In the genomic region with DNA sequence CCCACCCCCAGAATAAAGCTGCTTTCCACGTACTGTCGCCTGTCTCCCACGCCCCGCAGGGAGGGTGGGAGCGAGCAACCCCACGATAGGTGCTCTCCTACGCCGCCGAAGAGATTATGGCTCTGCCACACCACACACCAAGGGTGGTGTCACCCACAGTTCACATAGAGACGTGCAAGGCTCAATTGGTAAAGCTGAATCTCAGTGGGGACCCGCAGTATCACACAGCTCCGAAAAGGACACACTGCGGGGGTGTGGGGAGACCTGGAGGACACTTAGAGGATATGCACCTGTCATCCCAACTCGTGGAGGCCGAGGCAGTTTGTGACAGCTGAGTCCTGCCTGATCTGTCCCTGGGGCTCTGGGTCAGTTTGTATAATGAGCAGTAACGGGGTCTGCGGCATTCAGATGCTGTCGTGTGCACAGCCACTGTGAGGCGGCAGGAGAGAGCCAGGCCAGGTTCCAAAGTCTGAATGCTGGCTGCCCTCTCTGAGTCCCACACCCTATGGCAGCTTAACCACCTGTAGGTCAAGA, we compare ENCODE assay signal across 7 mouse cellular contexts. TPM values are rescaled to one million over a fixed set of nuclear protein-coding genes. Genes with fewer than 3 reads are reported as not detected.
DNase-seq lines count a peak whose midpoint lies in the region; ATAC-seq and TF ChIP-seq lines count a peak whose summit lies in the region.

No protein-coding gene starts in this region.

- peaks cover 9% of the 10 kb centered on the region for H3K36me3 ChIP-seq in spleen, adult 2 months (ENCODE audit: control insufficient read depth, insufficient read depth, low read length)
- no peaks in the 10 kb centered on the region for H3K36me3 ChIP-seq in hindbrain, embryonic 11.5 days (ENCODE audit: control insufficient read depth, insufficient read depth, low read length)
- peaks cover 5% of the 10 kb centered on the region for H3K36me3 ChIP-seq in liver, embryonic 14.5 days (replicated peaks; ENCODE audit: control insufficient read depth, insufficient read depth, low read depth)
- H3K36me3 ChIP-seq in small intestine, adult 2 months (ENCODE audit: control insufficient read depth, insufficient read depth, low read length) = peaks cover 9% of the 10 kb centered on the region; the same call in 1 of the 2 replicates

- TF ChIP-seq CTCF in spleen, adult 2 months (IDR thresholded peaks at IDR 0.05; ENCODE audit: extremely low read depth, insufficient read depth, insufficient read length, insufficient replicate concordance) = no peak
- TF ChIP-seq CTCF in liver, embryonic 14.5 days (IDR thresholded peaks at IDR 0.05; ENCODE audit: low read depth) = peak; percentile 7; the same call in 1 of the 2 replicates
- TF ChIP-seq CTCF in small intestine, adult 2 months (IDR thresholded peaks at IDR 0.05; ENCODE audit: extremely low read depth, insufficient read length, insufficient replicate concordance, low read depth, low read length) = no peak

- ATAC-seq in hindbrain, embryonic 11.5 days (ENCODE audit: low FRiP score) = peak; percentile 55
- peak; percentile 12 for ATAC-seq in liver, embryonic 14.5 days (ENCODE audit: insufficient read depth)

- WGBS in spleen, adult 2 months = 5% methylated on average over 19 of the region's 19 CpGs
- whole genome bisulfite sequencing in hindbrain, embryonic 11.5 days = 6% methylated on average over 19 of the region's 19 CpGs
- 4% methylated on average over 19 of the region's 19 CpGs for WGBS in liver, embryonic 14.5 days (ENCODE audit: insufficient replicate concordance)
- 2% methylated on average over 19 of the region's 19 CpGs for WGBS in small intestine, adult 2 months

- no peak for TF ChIP-seq EP300 in liver, embryonic 14.5 days (IDR thresholded peaks at IDR 0.05; ENCODE audit: low read depth)

- no peaks in the 10 kb centered on the region for H3K27me3 ChIP-seq in spleen, adult 2 months (ENCODE audit: control insufficient read depth, insufficient read depth, low read length)
- H3K27me3 ChIP-seq in hindbrain, embryonic 11.5 days (ENCODE audit: control insufficient read depth, insufficient read depth, low read length) = peaks cover 28% of the 10 kb centered on the region
- peaks cover 35% of the 10 kb centered on the region for H3K27me3 ChIP-seq in liver, embryonic 14.5 days (ENCODE audit: control insufficient read depth, insufficient read depth, low read length)
- H3K27me3 ChIP-seq in small intestine, adult 2 months (ENCODE audit: control insufficient read depth, insufficient read depth, low read length) = 0 out of 2 replicates have a peak, but pooled peaks cover 4% of the 10 kb centered on the region

- no peaks in the 10 kb centered on the region for H3K9me3 ChIP-seq in hindbrain, embryonic 11.5 days (ENCODE audit: control insufficient read depth, low read length)
- no peaks in the 10 kb centered on the region for H3K9me3 ChIP-seq in liver, embryonic 14.5 days (ENCODE audit: control insufficient read depth, low read length)

- H3K4me1 ChIP-seq in spleen, adult 2 months (ENCODE audit: control insufficient read depth, insufficient read depth, insufficient read length) = peaks cover 19% of the 10 kb centered on the region
- H3K4me1 ChIP-seq in hindbrain, embryonic 11.5 days (replicated peaks; ENCODE audit: control insufficient read depth, insufficient read depth, low read length) = peaks cover 8% of the 10 kb centered on the region
- peaks cover 0 to 15% of the 10 kb centered on the region in 2 experiments; a peak in 3 of 4 replicates for H3K4me1 ChIP-seq in liver, embryonic 14.5 days (replicated peaks; ENCODE audit: control insufficient read depth in 2 of 2, insufficient read depth in 2 of 2, low read length in 1 of 2)
- H3K4me1 ChIP-seq in small intestine, adult 2 months (ENCODE audit: control insufficient read depth, insufficient read depth, insufficient read length, low read length) = peaks cover 23% of the 10 kb centered on the region

- peak overlapping the region; percentile 96 for H3K4me2 ChIP-seq in hindbrain, embryonic 11.5 days (replicated peaks; ENCODE audit: low read depth, low read length)
- peak overlapping the region; percentile 72 for H3K4me2 ChIP-seq in liver, embryonic 14.5 days (ENCODE audit: low read depth)

- peak overlapping the region; percentile 71 for H3K4me3 ChIP-seq in spleen, adult 2 months (ENCODE audit: extremely low read depth, insufficient read depth, insufficient read length)
- peak overlapping the region; percentile 60 for H3K4me3 ChIP-seq in hindbrain, embryonic 11.5 days (ENCODE audit: low read depth, low read length)
- H3K4me3 ChIP-seq in liver, embryonic 14.5 days (ENCODE audit: insufficient read depth in 1 of 2, low read depth in 2 of 2, low read length in 2 of 2) = peak overlapping the region; percentile 8 to 55
- peak overlapping the region; percentile 71 for H3K4me3 ChIP-seq in small intestine, adult 2 months (ENCODE audit: low read depth, low read length)

- TF ChIP-seq POLR2A in spleen, adult 2 months (IDR thresholded peaks at IDR 0.05; ENCODE audit: low read depth, low read length) = no peak
- TF ChIP-seq POLR2A in small intestine, adult 2 months (IDR thresholded peaks at IDR 0.05; ENCODE audit: low read depth, low read length) = no peak

- no peak for DNase-seq in spleen, adult 2 months (ENCODE audit: low read depth in 1 of 2, low spot score in 2 of 2)
- no peak for DNase-seq in spleen, postnatal 10 days (ENCODE audit: low spot score in 2 of 2)
- peak; percentile 49 for DNase-seq in embryo, embryonic 11 days
- DNase-seq in hindbrain, embryonic 11.5 days (ENCODE audit: low spot score) = peak; percentile 55
- no peak for DNase-seq in liver, embryonic 14.5 days (ENCODE audit: low read depth in 3 of 3, low spot score in 3 of 3)
- no peak for DNase-seq in thymus, postnatal 25 days

- peak overlapping the region; percentile 88 for H3K9ac ChIP-seq in hindbrain, embryonic 11.5 days (ENCODE audit: low read depth, low read length)
- peak overlapping the region; percentile 15; the same call in 1 of the 2 replicates for H3K9ac ChIP-seq in liver, embryonic 14.5 days (replicated peaks)

- peak overlapping the region; percentile 95 for H3K27ac ChIP-seq in spleen, adult 2 months (ENCODE audit: insufficient read depth, low read length)
- H3K27ac ChIP-seq in hindbrain, embryonic 11.5 days (ENCODE audit: low read depth, low read length) = peak overlapping the region; percentile 90
- no peak overlapping the region for H3K27ac ChIP-seq in liver, embryonic 14.5 days
- H3K27ac ChIP-seq in small intestine, adult 2 months (ENCODE audit: insufficient read depth, low read depth, low read length) = peak overlapping the region; percentile 61

RNA-seq across cellular contexts. Expression of a gene that starts 8.8 kb away (rescaled TPM):
- polyA plus RNA-seq in spleen, adult 2 months (2012; rRNA removed) = not detected in 2 replicates
- 0.08 TPM in 1 of 2 replicates, not detected in the other for polyA plus RNA-seq in hindbrain, embryonic 11.5 days (2014; fragmentation: Nextera tagmentation; extraction: Ambion mirVana)
- not detected in 2 replicates for polyA plus RNA-seq in liver, embryonic 14.5 days (2012; rRNA removed)
- polyA plus RNA-seq in liver, embryonic 14.5 days (2014; fragmentation: Nextera tagmentation; extraction: Ambion mirVana) = not detected in 2 replicates
- not detected in 2 replicates for polyA plus RNA-seq in small intestine, adult 2 months (2012; rRNA removed)

RNA-seq across cellular contexts. Expression of a gene that starts 9.4 kb away (rescaled TPM):
- polyA plus RNA-seq in spleen, adult 2 months (2012; rRNA removed) = not detected in 2 replicates
- polyA plus RNA-seq in hindbrain, embryonic 11.5 days (2014; fragmentation: Nextera tagmentation; extraction: Ambion mirVana) = not detected in 2 replicates
- polyA plus RNA-seq in liver, embryonic 14.5 days (2012; rRNA removed) = not detected in 2 replicates
- polyA plus RNA-seq in liver, embryonic 14.5 days (2014; fragmentation: Nextera tagmentation; extraction: Ambion mirVana) = not detected in 2 replicates
- not detected in 2 replicates for polyA plus RNA-seq in small intestine, adult 2 months (2012; rRNA removed)

RNA-seq across cellular contexts. Expression of a gene that starts 10.2 kb away (rescaled TPM):
- polyA plus RNA-seq in spleen, adult 2 months (2012; rRNA removed) = 58.0 and 84.5 TPM in 2 replicates
- 49.9 and 53.3 TPM in 2 replicates for polyA plus RNA-seq in hindbrain, embryonic 11.5 days (2014; fragmentation: Nextera tagmentation; extraction: Ambion mirVana)
- polyA plus RNA-seq in liver, embryonic 14.5 days (2012; rRNA removed) = 16.6 and 17.6 TPM in 2 replicates
- 13.0 and 16.5 TPM in 2 replicates for polyA plus RNA-seq in liver, embryonic 14.5 days (2014; fragmentation: Nextera tagmentation; extraction: Ambion mirVana)
- 102 and 228 TPM in 2 replicates for polyA plus RNA-seq in small intestine, adult 2 months (2012; rRNA removed)

RNA-seq across cellular contexts. Expression of a gene that starts 16.6 kb away (rescaled TPM):
- polyA plus RNA-seq in spleen, adult 2 months (2012; rRNA removed) = 1,457 and 1,736 TPM in 2 replicates
- 380 and 413 TPM in 2 replicates for polyA plus RNA-seq in hindbrain, embryonic 11.5 days (2014; fragmentation: Nextera tagmentation; extraction: Ambion mirVana)
- polyA plus RNA-seq in liver, embryonic 14.5 days (2012; rRNA removed) = 476 and 570 TPM in 2 replicates
- polyA plus RNA-seq in liver, embryonic 14.5 days (2014; fragmentation: Nextera tagmentation; extraction: Ambion mirVana) = 233 and 270 TPM in 2 replicates
- 755 and 1,606 TPM in 2 replicates for polyA plus RNA-seq in small intestine, adult 2 months (2012; rRNA removed)

RNA-seq across cellular contexts. Expression of a gene that starts 25.3 kb away (rescaled TPM):
- polyA plus RNA-seq in spleen, adult 2 months (2012; rRNA removed) = 36.1 and 45.8 TPM in 2 replicates
- polyA plus RNA-seq in hindbrain, embryonic 11.5 days (2014; fragmentation: Nextera tagmentation; extraction: Ambion mirVana) = 52.7 and 54.1 TPM in 2 replicates
- 11.2 and 13.2 TPM in 2 replicates for polyA plus RNA-seq in liver, embryonic 14.5 days (2012; rRNA removed)
- polyA plus RNA-seq in liver, embryonic 14.5 days (2014; fragmentation: Nextera tagmentation; extraction: Ambion mirVana) = 14.9 and 19.0 TPM in 2 replicates
- 29.1 and 53.3 TPM in 2 replicates for polyA plus RNA-seq in small intestine, adult 2 months (2012; rRNA removed)

Comparison
In these comparisons a context has a peak if more than half of its experiments do, and no peak if none do; other contexts are left out.
1. DNase-seq: peak in embryo, embryonic 11 days (single experiment) and hindbrain, embryonic 11.5 days (single experiment); none in spleen, adult 2 months (0 of 2), spleen, postnatal 10 days (0 of 2), liver, embryonic 14.5 days (0 of 3) and thymus, postnatal 25 days (single experiment).
2. Peak in every context shown above with its lines, with median percentiles within 50 percentile points of each other: H3K4me3 ChIP-seq.